Mouse (Mus musculus): ENCODE data around the gene Nudt3. TPM values are rescaled to one million over a fixed set of nuclear protein-coding genes. Genes with fewer than 3 reads are reported as not detected.
A peak's percentile ranks its signal among the peaks of the same experiment; 100 is the strongest.
"Not testable (repeated sequence)": the region's sequence is repeated elsewhere in the genome, so short reads cannot be mapped to it uniquely, and the experiment has no call there.

Gene Nudt3
- polyA plus RNA-seq, 1 experiment from 2014 or later: 96.2 TPM

DNA sequence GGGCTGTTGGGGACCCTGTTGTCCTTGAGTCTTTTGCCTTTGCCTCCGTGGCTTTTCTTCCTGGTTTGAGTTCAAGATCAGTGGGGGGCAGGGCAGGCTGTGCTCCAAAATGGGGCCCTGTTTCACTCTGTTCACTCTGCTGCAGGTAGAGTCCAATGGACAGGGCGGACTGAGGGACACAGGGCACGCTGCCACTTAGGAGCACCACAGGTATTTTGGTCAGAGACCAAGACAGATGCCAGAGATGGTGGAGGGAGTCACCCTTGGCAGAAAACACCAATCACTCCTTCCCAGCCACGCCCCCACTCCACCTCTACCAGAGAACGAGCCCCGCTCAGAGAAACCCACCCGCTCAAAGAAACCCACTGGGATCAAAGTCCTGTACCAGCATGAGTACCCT lies 22.5 kb upstream of the Nudt3 start:
- Histone ChIP-seq H3K9me3 (replicated peaks) (no peaks in the 10 kb centered on the region), H3K27ac (no peak overlapping the region), H3K36me3 (no peaks in the 10 kb centered on the region), H3K4me1 (peaks cover 24% of the 10 kb centered on the region), H3K27me3 (ENCODE audit: low read depth, poor library complexity, severe bottlenecking) (no peaks in the 10 kb centered on the region), H3K4me3 (no peak overlapping the region)
- DNase-seq (ENCODE audit: low spot score): no peak
- 37% methylated on average over 7 of the region's 7 CpGs for WGBS

GRCm38 (mm10) chr17:27644572-27644971 lies 21.3 kb upstream of the Nudt3 start:
- no peak overlapping the region for H3K4me3 ChIP-seq
- H3K27me3 ChIP-seq (ENCODE audit: low read depth, poor library complexity, severe bottlenecking): no peaks in the 10 kb centered on the region
- H3K9me3 ChIP-seq (replicated peaks): no peaks in the 10 kb centered on the region
- H3K36me3 ChIP-seq: no peaks in the 10 kb centered on the region
- WGBS: 47% methylated on average over 2 of the region's 2 CpGs
- no peak overlapping the region for H3K27ac ChIP-seq
- DNase-seq (ENCODE audit: low spot score): no peak
- H3K4me1 ChIP-seq: peaks cover 24% of the 10 kb centered on the region

DNA sequence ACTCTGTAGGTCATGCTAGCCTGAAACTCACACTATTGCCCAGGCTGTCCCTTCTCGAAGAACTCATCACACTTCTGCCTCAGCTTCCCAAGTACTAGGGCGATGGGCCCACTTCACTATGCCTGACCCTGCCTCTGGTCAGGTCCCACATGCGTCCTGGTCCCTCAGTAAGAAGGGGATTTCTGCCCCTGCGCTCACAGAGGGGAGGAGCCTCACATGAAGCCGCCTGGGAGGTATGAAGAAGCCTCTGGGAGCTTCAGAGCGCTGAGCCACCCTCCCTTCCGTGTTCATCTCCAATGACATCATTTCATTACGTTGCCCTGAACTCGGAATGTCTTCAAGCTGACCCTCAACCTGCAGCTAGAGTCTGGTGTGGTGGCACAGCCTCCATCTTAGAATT lies 20.5 kb upstream of the Nudt3 start:
- H3K4me3 ChIP-seq: no peak overlapping the region
- WGBS: 87% methylated on average over 9 of the region's 9 CpGs
- H3K27me3 ChIP-seq (ENCODE audit: low read depth, poor library complexity, severe bottlenecking): no peaks in the 10 kb centered on the region
- H3K27ac ChIP-seq: no peak overlapping the region
- H3K36me3 ChIP-seq: no peaks in the 10 kb centered on the region
- no peak for DNase-seq (ENCODE audit: low spot score)
- peaks cover 24% of the 10 kb centered on the region for H3K4me1 ChIP-seq
- H3K9me3 ChIP-seq (replicated peaks): no peaks in the 10 kb centered on the region

- peaks cover 24% of the 10 kb centered on the region for H3K4me1 ChIP-seq
- no peaks in the 10 kb centered on the region for H3K27me3 ChIP-seq (ENCODE audit: low read depth, poor library complexity, severe bottlenecking)
- H3K36me3 ChIP-seq: no peaks in the 10 kb centered on the region
- H3K9me3 ChIP-seq (replicated peaks): no peaks in the 10 kb centered on the region
- no peak overlapping the region for H3K4me3 ChIP-seq
- H3K27ac ChIP-seq: no peak overlapping the region; the same call in 1 of the 2 replicates
- WGBS: 30% methylated on average over 6 of the region's 6 CpGs
- DNase-seq (ENCODE audit: low spot score): no peak
Observed at GRCm38 (mm10) chr17:27643101-27643500, 19.8 kb upstream of the Nudt3 start.

GRCm38 (mm10) chr17:27642491-27643062 lies 19.3 kb upstream of the Nudt3 start:
- Histone ChIP-seq H3K9me3 (replicated peaks) (no peaks in the 10 kb centered on the region), H3K36me3 (no peaks in the 10 kb centered on the region), H3K27ac (peak overlapping the region; percentile 46), H3K4me3 (no peak overlapping the region), H3K27me3 (ENCODE audit: low read depth, poor library complexity, severe bottlenecking) (no peaks in the 10 kb centered on the region), H3K4me1 (peaks cover 24% of the 10 kb centered on the region)
- 9% methylated on average over 12 of the region's 12 CpGs for WGBS
- no peak for DNase-seq (ENCODE audit: low spot score)

DNA sequence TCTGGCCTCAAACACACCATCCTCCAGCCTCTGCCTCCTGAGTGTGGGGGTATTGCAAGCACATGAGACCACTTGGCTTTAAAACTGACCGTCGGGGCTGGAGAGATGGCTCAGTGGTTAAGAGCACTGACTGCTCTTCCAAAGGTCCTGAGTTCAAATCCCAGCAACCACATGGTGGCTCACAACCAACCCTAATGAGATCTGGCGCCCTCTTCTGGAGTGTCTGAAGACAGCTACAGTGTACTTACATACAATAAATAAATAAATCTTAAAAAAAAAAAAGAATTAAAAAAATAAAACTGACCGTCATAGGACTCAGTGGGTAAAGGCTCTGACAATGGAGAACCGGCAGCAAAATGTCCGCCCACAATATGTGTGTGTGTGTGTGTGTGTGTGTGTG lies 16.6 kb upstream of the Nudt3 start:
- 90% methylated on average over 6 of the region's 6 CpGs for WGBS
- DNase-seq (ENCODE audit: low spot score); H3K27me3 ChIP-seq (ENCODE audit: low read depth, poor library complexity, severe bottlenecking); H3K27ac ChIP-seq; H3K9me3 ChIP-seq (replicated peaks); H3K36me3 ChIP-seq; H3K4me3 ChIP-seq: not testable (repeated sequence)
- H3K4me1 ChIP-seq: peaks cover 23% of the 10 kb centered on the region

DNA sequence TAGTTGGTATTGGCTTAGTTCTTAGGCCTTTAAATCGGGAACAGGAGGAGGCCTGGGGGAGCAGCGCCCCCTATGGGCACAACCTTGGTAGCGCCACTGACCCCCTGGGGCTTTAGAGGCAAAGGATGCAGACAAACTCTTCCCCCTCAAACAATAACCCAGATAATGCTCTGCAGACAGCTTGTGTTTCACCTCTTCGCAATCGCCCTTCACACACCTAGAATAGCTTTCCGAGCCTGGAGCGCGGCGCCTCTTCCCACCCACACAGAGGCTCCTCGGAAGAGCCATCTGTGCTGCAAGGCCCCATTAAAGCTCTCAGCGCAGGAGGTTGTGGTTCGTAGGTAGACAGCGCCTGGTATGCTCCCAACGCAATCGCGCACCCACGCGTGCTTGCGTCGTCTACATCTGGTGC lies 15.6 kb upstream of the Nudt3 start:
- Histone ChIP-seq H3K27me3 (ENCODE audit: low read depth, poor library complexity, severe bottlenecking) (no peaks in the 10 kb centered on the region), H3K4me3 (no peak overlapping the region), H3K27ac (no peak overlapping the region), H3K9me3 (replicated peaks) (no peaks in the 10 kb centered on the region), H3K36me3 (peaks cover 8% of the 10 kb centered on the region), H3K4me1 (peaks cover 24% of the 10 kb centered on the region)
- DNase-seq (ENCODE audit: low spot score): no peak
- 81% methylated on average over 20 of the region's 20 CpGs for WGBS

- Histone ChIP-seq H3K4me3 (no peak overlapping the region), H3K36me3 (peaks cover 24% of the 10 kb centered on the region), H3K27me3 (ENCODE audit: low read depth, poor library complexity, severe bottlenecking) (no peaks in the 10 kb centered on the region), H3K27ac (no peak overlapping the region), H3K9me3 (replicated peaks) (no peaks in the 10 kb centered on the region), H3K4me1 (peaks cover 29% of the 10 kb centered on the region)
- DNase-seq (ENCODE audit: low spot score): no peak
- WGBS: 74% methylated on average over 9 of the region's 9 CpGs
Observed at GRCm38 (mm10) chr17:27637333-27637732, 14.0 kb upstream of the Nudt3 start.

DNA sequence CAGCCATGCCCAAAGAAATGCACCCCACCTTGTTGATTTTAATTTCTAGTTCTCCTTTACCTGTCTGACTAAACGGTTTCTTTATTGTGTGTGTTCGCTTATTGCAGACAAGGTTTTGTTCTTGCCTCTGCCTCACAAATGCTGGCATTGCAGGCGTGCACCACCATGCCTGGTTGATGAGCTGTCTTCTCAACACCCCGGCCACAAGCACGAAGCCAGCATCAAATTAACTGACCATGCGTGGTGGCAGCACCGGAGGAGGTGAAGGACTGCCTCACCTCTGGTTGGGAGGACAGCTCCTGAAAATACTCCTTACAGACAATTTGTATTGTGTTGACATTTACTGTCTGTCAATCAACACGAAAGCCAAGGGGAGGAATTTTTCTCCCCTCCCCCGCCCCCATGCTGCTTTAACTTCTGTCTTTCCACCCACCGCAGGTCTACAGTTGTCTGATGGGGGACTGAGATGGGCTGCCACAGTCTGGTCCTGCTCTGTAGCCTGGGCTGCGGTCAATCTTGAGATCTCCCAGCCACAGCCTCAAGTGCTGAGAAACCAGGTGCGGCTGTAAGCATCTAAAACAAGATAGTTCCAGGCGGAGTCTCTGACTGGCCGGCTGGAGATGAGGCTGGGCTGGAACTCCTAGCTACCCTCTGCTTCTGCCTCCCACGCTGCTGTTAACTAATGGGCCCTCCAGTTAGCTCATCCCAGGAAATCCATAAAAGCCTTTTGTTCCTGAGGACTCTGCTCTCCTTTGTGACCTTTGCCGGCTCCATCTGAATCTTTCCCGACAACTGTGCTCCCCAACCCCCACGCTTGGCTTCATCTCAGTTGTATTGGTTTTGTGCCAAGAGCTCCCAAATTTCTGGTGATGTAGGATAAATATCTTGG lies 13.1 kb upstream of the Nudt3 start, which contains the start of gene Rps10:
Gene Rps10 (minus strand): TSS at position 538 of the 889 bp plus-strand sequence.
- Histone ChIP-seq H3K27me3 (ENCODE audit: low read depth, poor library complexity, severe bottlenecking) (no peaks in the 10 kb centered on the region), H3K4me1 (peaks cover 35% of the 10 kb centered on the region), H3K36me3 (peaks cover 34% of the 10 kb centered on the region), H3K27ac (peak within 1 kb of the TSS; percentile 96), H3K4me3 (peak within 1 kb of the TSS; percentile 99), H3K9me3 (replicated peaks) (no peaks in the 10 kb centered on the region)
- WGBS: 36% methylated on average over 18 of the region's 18 CpGs
- no peak for DNase-seq (ENCODE audit: low spot score)

- DNase-seq (ENCODE audit: low spot score); H3K9me3 ChIP-seq (replicated peaks); H3K27me3 ChIP-seq (ENCODE audit: low read depth, poor library complexity, severe bottlenecking): not testable (repeated sequence)
- peak overlapping the region; percentile 96 for H3K27ac ChIP-seq
- peak overlapping the region; percentile 99 for H3K4me3 ChIP-seq
- peaks cover 41% of the 10 kb centered on the region for H3K4me1 ChIP-seq
- 53% methylated on average over 9 of the region's 9 CpGs for WGBS
- H3K36me3 ChIP-seq: peaks cover 42% of the 10 kb centered on the region
Observed at GRCm38 (mm10) chr17:27635575-27635903, 12.2 kb upstream of the Nudt3 start.

DNA sequence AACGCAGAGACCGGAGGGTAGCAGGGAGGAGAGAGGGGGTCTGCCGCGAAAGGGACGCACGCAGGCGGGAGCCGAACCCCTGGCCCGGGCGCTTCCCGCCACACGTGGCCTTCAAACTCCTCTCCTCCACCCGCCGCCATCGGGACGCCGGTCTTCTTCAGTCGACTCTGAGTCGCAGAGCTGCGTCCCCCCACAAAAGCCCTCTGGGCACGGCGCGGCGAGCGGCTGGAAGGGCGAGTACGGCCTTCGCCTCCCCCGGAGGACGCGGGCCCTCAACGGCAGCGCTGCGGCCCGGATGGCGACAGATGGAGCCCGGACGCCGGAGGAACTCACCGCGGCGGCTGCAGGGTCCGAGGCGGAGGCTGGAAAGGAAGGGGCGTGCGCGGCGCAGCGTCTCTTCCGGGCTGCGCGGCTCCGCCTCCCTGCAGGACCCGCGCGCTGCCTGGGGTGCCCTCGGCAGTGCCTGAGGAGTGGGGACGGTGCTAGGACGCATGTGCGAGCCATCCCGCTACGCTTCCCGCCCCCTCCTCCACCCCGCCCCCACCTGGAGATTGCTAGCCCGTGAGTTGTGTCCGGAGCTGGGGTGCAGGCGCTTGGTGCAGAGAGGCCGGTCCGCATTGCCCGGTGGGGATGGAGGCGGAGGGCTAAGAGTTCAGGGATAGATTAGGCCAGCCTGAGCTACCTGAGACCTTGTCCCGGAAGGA lies 11.7 kb upstream of the Nudt3 start, which contains the start of gene RPS10-NUDT3:
Gene RPS10-NUDT3 (minus strand): TSS at position 352 of the 704 bp plus-strand sequence.
- H3K9me3 ChIP-seq (replicated peaks): no peaks in the 10 kb centered on the region
- peaks cover 47% of the 10 kb centered on the region for H3K36me3 ChIP-seq
- H3K27ac ChIP-seq: peak within 1 kb of the TSS; percentile 96
- peaks cover 43% of the 10 kb centered on the region for H3K4me1 ChIP-seq
- no peaks in the 10 kb centered on the region for H3K27me3 ChIP-seq (ENCODE audit: low read depth, poor library complexity, severe bottlenecking)
- under 1% methylated on average over 71 of the region's 72 CpGs for WGBS
- peak; percentile 97 for DNase-seq (ENCODE audit: low spot score)
- peak within 1 kb of the TSS; percentile 99 for H3K4me3 ChIP-seq

DNA sequence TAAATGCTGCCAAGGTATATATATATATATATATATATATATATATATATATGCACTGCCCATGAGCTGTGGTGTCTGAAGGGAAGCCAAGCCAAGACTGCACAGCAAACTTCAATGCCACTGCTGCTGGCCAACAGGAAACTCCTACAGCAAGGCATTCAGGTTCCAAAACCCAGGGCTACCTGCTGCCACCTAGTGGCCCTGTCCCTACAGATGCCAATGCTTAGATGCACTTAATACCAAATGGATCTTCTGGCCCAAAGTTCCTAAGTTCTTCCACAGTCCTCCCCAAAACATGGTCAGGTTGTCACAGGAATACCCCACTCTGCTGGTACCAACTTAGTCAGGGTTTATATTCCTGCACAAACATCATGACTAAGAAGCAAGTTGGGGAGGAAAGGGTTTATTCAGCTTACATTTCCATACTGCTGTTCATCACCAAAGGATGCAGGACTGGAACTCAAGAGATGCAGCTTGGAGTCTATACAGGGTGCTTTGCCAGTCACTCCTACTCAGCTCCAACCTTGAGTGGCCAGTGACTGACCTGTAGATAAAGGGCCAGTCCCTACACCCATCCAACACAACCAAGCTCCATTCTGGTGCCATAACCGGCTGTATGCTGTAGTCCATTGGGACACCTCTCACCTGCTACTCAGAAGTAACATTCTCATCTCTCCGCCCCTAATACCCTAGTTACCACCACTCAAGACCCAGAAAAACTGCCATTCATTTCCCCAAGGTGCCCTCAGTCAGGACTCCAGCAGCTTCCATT lies 6.1 kb upstream of the Nudt3 start:
- Histone ChIP-seq H3K4me3 (no peak overlapping the region), H3K36me3 (peaks cover 60% of the 10 kb centered on the region), H3K4me1 (peaks cover 51% of the 10 kb centered on the region), H3K9me3 (replicated peaks) (no peaks in the 10 kb centered on the region), H3K27me3 (ENCODE audit: low read depth, poor library complexity, severe bottlenecking) (no peaks in the 10 kb centered on the region), H3K27ac (no peak overlapping the region)
- DNase-seq (ENCODE audit: low spot score): peak; percentile 81
- 75% methylated on average over 2 of the region's 2 CpGs for WGBS

Measured in limb, embryonic 10.5 days (tissue).